In the genomic region with DNA sequence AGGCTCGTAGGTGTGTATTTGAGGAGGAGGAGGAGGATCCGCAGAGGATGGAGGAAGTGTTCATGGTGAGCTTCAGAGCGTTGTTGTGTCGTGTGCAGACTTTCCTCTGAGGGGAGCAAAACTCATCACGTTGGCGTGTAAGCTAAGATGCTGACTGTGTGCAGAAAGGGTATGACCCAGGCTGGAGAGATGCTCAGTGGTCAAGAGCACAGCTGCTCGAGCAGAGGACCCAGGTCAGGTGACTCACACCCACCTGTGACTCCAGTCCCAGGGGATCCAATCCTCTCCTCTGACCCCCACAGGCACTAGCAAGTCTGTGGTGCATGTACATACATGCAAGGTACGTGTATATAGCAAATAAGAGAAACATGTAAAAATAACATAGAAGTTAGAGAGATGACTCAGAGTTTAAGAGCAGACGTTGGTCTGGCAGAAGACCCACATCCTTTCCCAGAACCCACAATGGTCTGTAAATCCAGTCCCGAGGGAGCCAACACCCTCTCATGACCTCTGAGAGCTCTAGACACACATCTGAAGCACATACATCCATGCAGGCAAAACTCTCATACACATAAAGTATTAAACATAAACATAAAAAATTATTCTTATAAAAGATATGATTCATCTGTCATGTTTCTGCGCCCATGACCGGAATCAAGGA, we compare ENCODE assay signal across 1 mouse cellular context.
A peak's percentile ranks its signal among the peaks of the same experiment; 100 is the strongest.
TF ChIP-seq lines count a peak whose summit lies in the region.

No protein-coding gene starts in this region.

TF ChIP-seq in myocyte, 11 proteins besides CTCF, POLR2A, EP300 and RAD21 (continued from another document):
- TF ChIP-seq MYOD1 (IDR thresholded peaks at IDR 0.05; ENCODE audit: control insufficient read depth in 1 of 3, insufficient read length in 2 of 3, low read depth in 2 of 3): peak in 2 of 3 experiments; percentile 51 to 60
